Mouse (Mus musculus) liver, embryonic 15.5 days (tissue): ENCODE data around the gene Phf23. TPM values are rescaled to one million over a fixed set of nuclear protein-coding genes. Genes with fewer than 3 reads are reported as not detected.

Experiments used
- ATAC-seq: fragments of 200-750 bp; cut with Nextera tagmentation; 2 replicates; pipeline ENCODE4 v1.8.0; 2017; ENCODE audit warnings: moderate number of reproducible peaks, mild to moderate bottlenecking, moderate library complexity; ENCODE audit not compliant: insufficient read depth
- H3K27ac ChIP-seq: fragments of 300-500 bp; sonication (generic); replicated peaks from 2 replicates; pipeline ENCODE4 v1.5.1; 2015; ENCODE audit warnings: mild to moderate bottlenecking, inconsistent platforms
- H3K27me3 ChIP-seq: fragments of 300-500 bp; sonication (generic); 2 replicates; pipeline ENCODE4 v1.6.1; 2015; ENCODE audit warnings: mild to moderate bottlenecking, inconsistent platforms
- H3K36me3 ChIP-seq: fragments of 300-500 bp; sonication (generic); replicated peaks from 2 replicates; pipeline ENCODE4 v1.6.1; 2015; ENCODE audit warnings: moderate library complexity, mild to moderate bottlenecking, inconsistent platforms
- H3K4me1 ChIP-seq: fragments of 300-500 bp; sonication (generic); replicated peaks from 2 replicates; pipeline ENCODE4 v1.6.1; 2015; ENCODE audit warnings: inconsistent platforms
- H3K4me2 ChIP-seq: fragments of 300-500 bp; sonication (generic); 2 replicates; pipeline ENCODE4 v1.6.1; 2015; ENCODE audit warnings: moderate library complexity, mild to moderate bottlenecking, inconsistent platforms
- H3K4me3 ChIP-seq: fragments of 300-500 bp; sonication (generic); replicated peaks from 2 replicates; pipeline ENCODE4 v1.5.1; 2015; ENCODE audit warnings: mild to moderate bottlenecking, inconsistent platforms
- H3K9ac ChIP-seq: fragments of 300-500 bp; sonication (generic); 2 replicates; pipeline ENCODE4 v1.6.1; 2015; ENCODE audit warnings: moderate library complexity, mild to moderate bottlenecking, inconsistent platforms
- H3K9me3 ChIP-seq: fragments of 300-500 bp; sonication (generic); replicated peaks from 2 replicates; pipeline ENCODE4 v1.6.1; 2016; ENCODE audit warnings: inconsistent platforms
- WGBS: fragments of 180-500 bp; shearing (Covaris S2); methylation state at CpG from one replicate; pipeline ENCODE4 v1.1.7; 2015; ENCODE audit warnings: mixed read lengths; ENCODE audit not compliant: insufficient replicate concordance; 5-methylcytosine and 5-hydroxymethylcytosine counted together
- microRNA counts: library from miRNA; unstranded; fragments of <30 nt; microRNA quantifications from one replicate; lab custom pipeline; 2016
- microRNA-seq: library from miRNA; unstranded; fragments of <30 nt; microRNA quantifications from one replicate; pipeline ENCODE4, GENCODE M21; 2016
- polyA plus RNA-seq: library from polyadenylated mRNA; unstranded; fragments of >200 nt; fragmentation: Nextera tagmentation; extraction: Ambion mirVana; gene quantifications from 2 replicates; pipeline ENCODE4 v1.2.1, GENCODE M21; 2015

The Phf23 gene
- polyA plus RNA-seq, 1 experiment from 2014 or later = 24.0 TPM

DNA sequence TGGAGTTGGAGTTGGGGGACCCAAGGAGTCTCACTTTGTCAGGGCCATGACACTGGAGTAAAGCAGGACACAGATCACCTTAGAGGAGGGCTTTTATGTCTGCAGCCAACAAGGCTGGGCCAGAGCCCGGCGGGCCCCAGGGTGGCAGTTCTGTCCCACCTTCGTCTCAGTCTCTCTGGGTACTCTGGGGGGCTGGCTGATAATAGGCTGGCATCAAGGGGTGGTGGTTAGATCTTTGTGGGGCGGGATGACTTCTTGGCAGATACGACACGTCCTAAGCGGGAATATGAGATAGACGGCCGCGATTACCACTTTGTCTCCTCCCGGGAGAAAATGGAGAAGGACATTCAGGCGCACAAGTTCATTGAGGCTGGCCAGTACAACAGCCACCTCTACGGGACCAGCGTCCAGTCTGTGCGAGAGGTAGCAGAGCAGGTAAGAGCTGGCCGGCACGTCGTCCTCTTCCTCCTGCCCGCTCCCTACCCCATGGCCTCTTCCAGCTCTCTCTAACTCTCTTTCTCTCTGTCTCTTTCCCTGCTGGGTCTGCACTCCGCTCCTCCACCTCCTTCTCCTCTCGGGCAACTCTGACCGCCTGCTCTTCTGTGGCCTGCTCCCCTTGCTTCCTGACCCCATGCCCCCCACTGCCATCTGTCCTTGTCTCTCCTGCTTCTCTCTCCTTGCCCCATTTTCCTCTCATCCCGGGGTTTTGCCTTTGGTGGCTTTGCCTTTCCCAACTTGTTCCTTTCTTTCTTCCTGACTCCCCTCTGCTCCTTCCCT lies 46.9 kb downstream of the Phf23 start:
- Histone ChIP-seq H3K9ac (no peak overlapping the region), H3K27ac (no peak overlapping the region), H3K36me3 (no peaks in the 10 kb centered on the region), H3K27me3 (no peaks in the 10 kb centered on the region), H3K4me2 (no peak overlapping the region), H3K9me3 (no peaks in the 10 kb centered on the region), H3K4me1 (no peaks in the 10 kb centered on the region), H3K4me3 (no peak overlapping the region)
- 80% methylated on average over 23 of the region's 23 CpGs for WGBS
- no peak for ATAC-seq

DNA sequence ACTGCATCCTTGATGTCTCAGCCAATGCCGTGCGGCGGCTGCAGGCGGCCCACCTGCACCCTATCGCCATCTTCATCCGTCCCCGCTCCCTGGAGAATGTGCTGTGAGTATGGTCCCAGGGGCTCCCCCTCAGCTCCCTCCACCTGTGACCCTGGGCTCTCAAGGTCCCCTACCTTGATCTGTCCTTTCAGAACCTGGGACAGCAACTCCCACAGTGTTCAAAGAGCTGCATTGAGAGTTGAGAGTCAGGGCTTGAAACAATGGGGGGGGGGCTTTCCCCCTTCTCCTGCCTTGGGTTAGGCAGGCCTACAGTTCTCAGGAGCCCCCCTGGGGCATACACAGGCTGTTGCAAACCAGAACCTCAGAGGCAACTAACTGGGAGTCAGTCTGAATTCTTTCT lies 48.1 kb downstream of the Phf23 start:
- ATAC-seq = no peak
- 84% methylated on average over 7 of the region's 7 CpGs for WGBS
- no peak overlapping the region for H3K4me3 ChIP-seq
- no peak overlapping the region for H3K9ac ChIP-seq
- no peaks in the 10 kb centered on the region for H3K9me3 ChIP-seq
- H3K36me3 ChIP-seq = no peaks in the 10 kb centered on the region
- no peaks in the 10 kb centered on the region for H3K27me3 ChIP-seq
- no peaks in the 10 kb centered on the region for H3K4me1 ChIP-seq
- H3K27ac ChIP-seq = no peak overlapping the region
- no peak overlapping the region for H3K4me2 ChIP-seq

DNA sequence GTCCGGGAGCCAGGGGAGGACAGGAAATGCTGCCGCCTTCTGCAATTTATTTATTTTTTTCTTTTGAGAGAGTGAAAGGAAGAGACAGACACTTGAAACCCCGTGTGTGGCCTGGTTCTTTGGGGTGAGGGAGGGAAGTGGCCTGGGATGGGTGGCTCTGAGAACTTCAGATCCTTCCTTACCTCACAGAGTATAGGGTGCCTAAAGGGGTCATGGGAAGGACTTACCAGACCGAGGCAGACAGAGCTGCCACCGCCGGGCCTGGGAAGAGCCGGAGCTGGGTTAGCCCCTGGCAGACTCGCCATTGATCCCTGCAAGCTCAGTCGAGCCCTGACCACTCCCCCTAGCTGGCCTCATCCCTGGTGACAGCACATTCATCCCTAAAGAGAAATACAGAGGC lies 49.9 kb downstream of the Phf23 start:
- no peak for ATAC-seq
- Histone ChIP-seq H3K9ac (no peak overlapping the region), H3K4me3 (no peak overlapping the region), H3K36me3 (no peaks in the 10 kb centered on the region), H3K9me3 (no peaks in the 10 kb centered on the region), H3K4me1 (no peaks in the 10 kb centered on the region), H3K27ac (no peak overlapping the region), H3K4me2 (no peak overlapping the region), H3K27me3 (no peaks in the 10 kb centered on the region)
- WGBS = 60% methylated on average over 9 of the region's 9 CpGs

DNA sequence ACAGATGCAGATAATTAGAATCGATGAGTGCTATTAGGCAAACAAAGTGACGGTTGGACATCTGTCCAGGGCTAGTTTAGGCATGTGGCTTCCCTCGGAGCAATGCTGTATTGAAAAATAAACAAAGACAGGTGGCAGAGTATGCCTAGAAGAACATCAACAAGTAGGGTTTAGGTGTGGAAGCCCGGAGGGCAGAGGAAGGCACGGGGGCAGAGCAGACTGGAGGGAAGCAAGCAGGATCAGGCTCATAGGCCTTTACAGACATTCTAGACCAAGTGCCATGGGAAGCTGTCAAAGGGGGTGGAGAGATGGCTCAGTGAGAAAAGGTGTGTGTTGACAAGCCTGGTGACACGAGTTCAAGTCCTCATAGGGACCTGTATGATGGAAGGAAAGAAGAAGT lies 53.8 kb downstream of the Phf23 start:
- no peaks in the 10 kb centered on the region for H3K9me3 ChIP-seq
- peaks cover 8% of the 10 kb centered on the region; the same call in 1 of the 2 replicates for H3K4me1 ChIP-seq
- no peak overlapping the region for H3K9ac ChIP-seq
- no peaks in the 10 kb centered on the region for H3K27me3 ChIP-seq
- WGBS = 66% methylated on average over 6 of the region's 6 CpGs
- no peak overlapping the region for H3K4me3 ChIP-seq
- no peak overlapping the region for H3K27ac ChIP-seq
- no peak overlapping the region for H3K4me2 ChIP-seq
- no peak for ATAC-seq
- no peaks in the 10 kb centered on the region for H3K36me3 ChIP-seq

MicroRNAs within 50 kb of the gene (microRNA counts, 519-probe panel; counts per million panel counts)
- microRNA mmu-miR-324-3p (lab: Ali Mortazavi, UCI) (not detected), microRNA mmu-miR-324-5p (lab: Ali Mortazavi, UCI) (2,943 counts per million, percentile 59 among the panel's probes with 10 or more counts)

Small RNA genes within 50 kb of the gene (microRNA-seq; reads per million reads assigned to microRNA genes)
- not detected for gene Gm44349
- 2,107 reads per million, percentile 83 among the genes with 10 or more reads in this experiment for gene Mir324

Other genes with a start within 250 kb of the Phf23 start
- 10.2 and 10.4 TPM in 2 replicates for gene Polr2a, start 237.1 kb upstream of the Phf23 start, polyA plus RNA-seq
- gene Slc35g3, start 233.8 kb upstream of the Phf23 start, polyA plus RNA-seq = not detected in 2 replicates
- gene Zbtb4, start 229.9 kb upstream of the Phf23 start, polyA plus RNA-seq = 0.43 and 0.92 TPM in 2 replicates
- 0.84 and 1.3 TPM in 2 replicates for gene Chrnb1, start 199.8 kb upstream of the Phf23 start, polyA plus RNA-seq
- gene Fgf11, start 193.9 kb upstream of the Phf23 start, polyA plus RNA-seq = 0.16 and 0.18 TPM in 2 replicates
- gene Tmem102, start 190.2 kb upstream of the Phf23 start, polyA plus RNA-seq = 0.69 and 0.94 TPM in 2 replicates
- gene Gm39566, start 180.5 kb upstream of the Phf23 start, polyA plus RNA-seq = not detected in 2 replicates
- not detected in 2 replicates for gene Spem2, start 177.3 kb upstream of the Phf23 start, polyA plus RNA-seq
- gene Spem1, start 173.6 kb upstream of the Phf23 start, polyA plus RNA-seq = not detected in 2 replicates
- 0.54 and 0.64 TPM in 2 replicates for gene Nlgn2, start 158.0 kb upstream of the Phf23 start, polyA plus RNA-seq
- gene Tmem256, start 157.3 kb upstream of the Phf23 start, polyA plus RNA-seq = 336 and 387 TPM in 2 replicates
- gene Plscr3, start 149.4 kb upstream of the Phf23 start, polyA plus RNA-seq = 26.1 and 28.0 TPM in 2 replicates
- 0.60 and 0.62 TPM in 2 replicates for gene Tnk1, start 137.0 kb upstream of the Phf23 start, polyA plus RNA-seq
- gene Tmem95, start 117.8 kb upstream of the Phf23 start, polyA plus RNA-seq = not detected in 2 replicates
- 1.2 and 1.4 TPM in 2 replicates for gene Kctd11, start 114.4 kb upstream of the Phf23 start, polyA plus RNA-seq
- 5.9 and 7.2 TPM in 2 replicates for gene Acap1, start 100.2 kb upstream of the Phf23 start, polyA plus RNA-seq
- gene 2810408A11Rik, start 94.8 kb upstream of the Phf23 start, polyA plus RNA-seq = 0.89 and 1.0 TPM in 2 replicates
- gene Neurl4, start 94.7 kb upstream of the Phf23 start, polyA plus RNA-seq = 2.7 and 3.1 TPM in 2 replicates
- gene Gps2, start 81.9 kb upstream of the Phf23 start, polyA plus RNA-seq = 90.6 and 98.4 TPM in 2 replicates
- gene Eif5a, start 73.8 kb upstream of the Phf23 start, polyA plus RNA-seq = 1,245 and 1,257 TPM in 2 replicates
- not detected in 2 replicates for gene Ybx2, start 60.0 kb upstream of the Phf23 start, polyA plus RNA-seq
- 19.9 and 22.1 TPM in 2 replicates for gene Slc2a4, start 47.6 kb upstream of the Phf23 start, polyA plus RNA-seq
- gene Cldn7, start 31.0 kb upstream of the Phf23 start, polyA plus RNA-seq = 4.5 and 6.6 TPM in 2 replicates
- 8.9 and 11.9 TPM in 2 replicates for gene Ctdnep1, start 14.6 kb upstream of the Phf23 start, polyA plus RNA-seq
- 58.1 and 60.5 TPM in 2 replicates for gene Elp5, start 13.3 kb upstream of the Phf23 start, polyA plus RNA-seq
- gene Gabarap, start 4.6 kb upstream of the Phf23 start, polyA plus RNA-seq = 252 and 262 TPM in 2 replicates
- gene Dvl2, start 4.8 kb downstream of the Phf23 start, polyA plus RNA-seq = 5.3 and 5.5 TPM in 2 replicates
- 111 and 124 TPM in 2 replicates for gene Acadvl, start 19.6 kb downstream of the Phf23 start, polyA plus RNA-seq
- gene Dlg4, start 21.2 kb downstream of the Phf23 start, polyA plus RNA-seq = 0.63 and 0.93 TPM in 2 replicates
- gene Asgr1, start 58.3 kb downstream of the Phf23 start, polyA plus RNA-seq = 6.8 and 7.3 TPM in 2 replicates
- 10.7 and 13.0 TPM in 2 replicates for gene Asgr2, start 96.9 kb downstream of the Phf23 start, polyA plus RNA-seq
- gene Mgl2, start 134.6 kb downstream of the Phf23 start, polyA plus RNA-seq = 2.6 and 2.9 TPM in 2 replicates
- gene Clec10a, start 160.4 kb downstream of the Phf23 start, polyA plus RNA-seq = 0.39 and 0.60 TPM in 2 replicates
- gene Slc16a11, start 217.0 kb downstream of the Phf23 start, polyA plus RNA-seq = 1.6 and 1.7 TPM in 2 replicates
- 3.5 and 4.4 TPM in 2 replicates for gene Slc16a13, start 225.3 kb downstream of the Phf23 start, polyA plus RNA-seq
- 2.1 and 2.2 TPM in 2 replicates for gene Bcl6b, start 234.0 kb downstream of the Phf23 start, polyA plus RNA-seq
- gene 0610010K14Rik, start 242.1 kb downstream of the Phf23 start, polyA plus RNA-seq = 57.1 and 62.2 TPM in 2 replicates
- 5.2 and 5.3 TPM in 2 replicates for gene Gm21988, start 244.1 kb downstream of the Phf23 start, polyA plus RNA-seq
- 146 and 150 TPM in 2 replicates for gene Rnasek, start 244.1 kb downstream of the Phf23 start, polyA plus RNA-seq